In the genomic region with DNA sequence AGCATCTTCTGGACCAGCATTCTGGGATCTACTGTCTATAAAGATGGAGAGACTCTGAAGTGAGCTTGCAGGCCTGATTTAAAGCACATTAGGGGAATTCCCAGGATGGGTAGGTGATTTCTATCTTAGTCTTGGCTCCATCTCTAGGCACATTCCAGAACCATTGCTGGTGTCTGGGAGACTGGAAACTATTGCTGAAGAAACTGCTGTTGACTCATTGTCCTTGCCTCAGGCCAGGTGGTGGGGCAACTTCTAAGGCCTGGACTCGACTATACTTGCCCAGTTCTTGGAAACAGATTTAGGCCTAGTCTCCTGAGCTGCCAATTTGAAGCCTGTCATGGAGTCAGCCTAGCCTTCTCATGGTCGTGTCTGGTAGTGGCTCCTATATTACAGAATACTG, we compare ENCODE assay signal across 16 mouse cellular contexts.
DNase-seq lines count a peak whose midpoint lies in the region.
"Had no signal": no experiment of that assay in that cellular context is flagged by ENCODE, and none has a peak within 500 bp of the region (broad histone marks: within the 10 kb centered on the region; RNA-seq: fewer than 3 reads in every experiment).

No protein-coding gene starts in this region.

- DNase-seq in heart, adult 11 months: peak; percentile 68
- DNase-seq in heart, adult 9 months (ENCODE audit: low spot score in 2 of 2): no peak
- peak; percentile 27 for DNase-seq in Muller cell, postnatal 12 days (ENCODE audit: inconsistent ontology term)
- DNase-seq in fat pad, adult 2 months (ENCODE audit: extremely low read depth, low read depth, low spot score): peak; percentile 84
- DNase-seq in urinary bladder, postnatal 4 days (ENCODE audit: low spot score in 2 of 2): no peak
- DNase-seq in ovary, postnatal 14 days (ENCODE audit: low spot score): no peak
- no peak for DNase-seq in spleen, postnatal 4 days (ENCODE audit: low spot score in 2 of 2)
- DNase-seq: adrenal gland, adult 8-10 months; adrenal gland, postnatal 14 days; adrenal gland, postnatal 36 days; B cell, adult 2 months; cerebellum, adult 11-12 months; cerebellum, adult 2 months; cerebellum, adult 9-10 months; cerebellum, postnatal 10 days; cerebellum, postnatal 25 days had no signal

Comparison
In these comparisons a context has a peak if more than half of its experiments do, and no peak if none do; other contexts are left out.
1. DNase-seq: peak in heart, adult 11 months (single experiment), Muller cell, postnatal 12 days (single experiment) and fat pad, adult 2 months (single experiment); none in heart, adult 9 months (0 of 2), urinary bladder, postnatal 4 days (0 of 2), ovary, postnatal 14 days (single experiment) and spleen, postnatal 4 days (0 of 2).